Mouse (Mus musculus) gastrocnemius, adult 8-10 months (tissue): ENCODE data around the gene Agap1. TPM values are rescaled to one million over a fixed set of nuclear protein-coding genes. Genes with fewer than 3 reads are reported as not detected.

Experiments used
- DNase-seq, 2 experiments: peaks; one replicate each; pipeline ENCODE4 v3.0.0; 2022; ENCODE audit warnings: low spot score in 2 of 2
- total RNA-seq, 4 experiments: library from RNA; stranded (reverse); gene quantifications; 2 replicates each; pipeline ENCODE4 v1.2.4; 2022

Gene Agap1
- total RNA-seq, 4 experiments from 2014 or later, result 16.7 to 21.6 (median 20.1) TPM

DNA sequence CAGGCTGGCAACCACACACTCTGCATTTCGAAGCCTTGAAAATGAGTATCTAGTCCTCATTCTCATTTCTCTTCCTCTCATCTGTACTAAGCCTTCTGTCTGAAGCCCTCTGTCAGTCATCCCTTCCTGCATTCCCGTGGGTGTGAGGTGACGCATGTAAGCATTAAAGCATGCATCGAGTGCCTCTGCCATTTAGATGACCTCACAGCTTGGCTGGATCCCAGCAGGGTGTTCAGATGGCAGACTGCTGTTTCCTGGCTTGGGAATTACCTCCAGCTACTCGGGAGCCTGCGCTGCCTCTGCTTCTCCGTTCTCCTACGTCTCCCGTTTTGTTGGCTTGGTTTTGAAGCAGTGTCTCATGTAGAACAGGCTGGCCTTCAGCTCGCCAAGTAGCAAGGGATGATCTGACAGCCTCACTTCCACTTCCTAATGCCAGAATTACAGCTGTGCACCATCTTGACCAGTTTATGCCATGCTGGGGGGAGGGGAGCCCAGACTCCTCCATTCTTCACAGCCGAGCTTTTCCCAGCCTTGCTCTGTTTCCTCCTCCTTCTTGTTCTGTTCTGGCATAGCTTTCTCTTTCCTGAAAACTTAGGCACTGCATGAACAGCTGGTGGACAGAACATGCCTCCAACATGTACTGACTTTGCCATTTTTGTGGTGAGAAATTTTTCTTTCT, 202.2 kb downstream of the Agap1 start:
- DNase-seq, result no peak

- DNase-seq, result no peak
Measured at GRCm38 (mm10) chr1:89660804-89661203, 206.2 kb downstream of the Agap1 start.

GRCm38 (mm10) chr1:89666154-89666553, 211.5 kb downstream of the Agap1 start:
- DNase-seq, result no peak

DNA sequence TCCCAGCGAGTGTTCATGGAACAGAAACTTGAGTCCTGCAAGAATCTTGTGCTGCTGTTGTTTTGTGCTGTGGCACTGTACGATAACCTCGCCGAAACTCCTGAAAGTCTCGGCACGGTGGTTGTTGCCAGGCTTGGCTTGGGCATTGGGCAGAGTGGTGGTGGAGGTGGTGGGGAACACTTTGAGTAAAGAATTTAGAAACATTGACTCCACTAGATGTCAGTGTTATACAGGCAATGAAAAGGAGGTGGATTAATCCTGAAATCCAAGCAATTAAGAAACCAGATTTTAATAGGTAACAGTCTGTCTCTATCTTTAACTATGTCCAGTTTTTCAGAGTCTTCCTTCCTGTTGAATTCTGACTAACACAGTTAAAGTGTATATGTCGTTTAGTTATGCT, 212.8 kb downstream of the Agap1 start:
- DNase-seq, result no peak

DNA sequence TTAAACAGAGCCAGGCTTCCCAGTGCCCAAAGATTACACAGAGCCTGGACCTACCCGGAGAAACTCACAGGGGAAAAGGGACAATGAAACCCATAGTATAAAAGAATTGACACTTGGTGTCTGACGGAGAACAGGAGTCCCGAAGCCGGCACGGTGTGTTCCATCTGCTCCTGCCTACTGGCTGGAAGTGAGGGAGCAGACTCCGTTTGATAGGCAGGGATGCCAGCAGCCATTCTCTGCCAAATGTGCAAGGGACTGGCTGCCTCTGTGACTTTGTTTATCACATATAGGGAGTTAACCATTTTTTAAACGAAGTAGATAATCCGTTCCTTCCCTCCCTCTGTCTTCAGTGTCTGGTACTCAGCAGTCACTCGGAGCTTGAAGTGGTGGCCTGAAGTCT, 214.0 kb downstream of the Agap1 start:
- no peak for DNase-seq

DNA sequence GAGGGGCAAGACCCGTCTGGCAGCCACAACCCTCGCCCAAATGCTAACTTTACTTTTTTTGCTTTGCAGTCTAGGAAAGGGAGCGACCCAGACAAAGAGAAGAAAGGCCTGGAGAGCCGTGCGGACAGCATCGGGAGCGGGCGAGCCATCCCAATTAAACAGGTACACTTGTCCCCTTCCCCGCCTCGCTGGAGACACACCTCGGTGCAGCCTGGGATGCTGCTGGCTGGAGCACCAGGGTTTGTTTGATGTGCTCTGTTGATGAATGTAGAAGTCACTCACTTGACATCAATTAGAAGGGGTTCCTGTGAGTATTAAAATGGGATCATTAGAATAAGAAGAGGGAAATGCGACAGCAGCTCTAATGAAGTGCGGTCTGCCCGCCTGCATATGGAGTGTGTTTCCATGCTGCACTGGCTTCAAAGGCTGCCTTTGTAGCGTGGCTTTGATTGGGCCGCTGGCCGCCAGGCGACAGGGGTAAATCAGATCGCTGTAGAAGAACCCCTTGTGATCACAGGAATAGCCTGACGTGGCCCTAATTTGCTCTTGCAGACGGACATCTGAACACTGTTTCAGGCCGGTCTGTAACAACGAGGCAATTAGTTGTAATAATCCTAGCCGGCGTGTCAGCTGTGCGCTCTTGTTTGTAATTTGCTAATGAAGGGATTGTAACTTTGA, 216.6 kb downstream of the Agap1 start:
- no peak for DNase-seq

DNA sequence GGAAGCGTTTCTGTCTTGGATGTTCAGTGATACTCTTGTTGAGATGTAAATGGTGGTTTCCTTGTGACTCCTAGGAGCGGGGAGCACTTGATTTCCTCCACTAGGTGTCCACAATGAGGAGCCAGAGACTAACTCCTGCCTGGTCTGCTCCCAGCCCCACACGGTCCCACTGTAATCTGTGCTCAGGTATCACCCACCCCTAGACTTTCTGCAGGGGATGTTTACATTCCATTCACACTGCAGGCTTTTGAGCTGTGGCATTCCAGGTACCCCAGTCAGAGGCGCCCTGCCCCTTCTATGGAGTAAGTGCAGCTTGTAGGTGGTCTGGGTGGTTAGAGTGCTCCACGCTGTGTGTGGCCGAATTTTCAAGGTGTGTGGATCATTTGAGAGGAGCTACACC, 218.5 kb downstream of the Agap1 start:
- no peak for DNase-seq

- DNase-seq, result no peak
Measured at GRCm38 (mm10) chr1:89673686-89674085, 219.1 kb downstream of the Agap1 start.

DNA sequence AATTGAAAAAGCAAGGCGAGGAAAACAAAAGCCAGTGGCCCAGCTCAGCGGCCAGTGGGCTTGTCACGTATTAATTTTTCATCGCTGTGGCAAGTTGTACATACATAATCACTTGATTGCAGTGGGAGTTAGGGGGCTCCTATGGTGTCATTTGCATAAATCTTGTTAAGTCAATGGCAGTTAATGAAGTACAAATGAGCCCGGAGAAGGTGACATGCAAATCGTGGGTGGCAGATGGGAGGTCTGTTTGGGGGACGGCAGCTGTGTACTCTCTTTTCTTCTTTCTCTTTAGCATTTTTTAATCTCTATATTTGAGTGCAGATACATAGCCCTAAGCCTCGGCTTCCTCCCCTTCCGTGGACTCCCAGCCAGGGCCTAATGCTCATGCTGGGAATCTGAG, 220.1 kb downstream of the Agap1 start:
- DNase-seq, result no peak

DNA sequence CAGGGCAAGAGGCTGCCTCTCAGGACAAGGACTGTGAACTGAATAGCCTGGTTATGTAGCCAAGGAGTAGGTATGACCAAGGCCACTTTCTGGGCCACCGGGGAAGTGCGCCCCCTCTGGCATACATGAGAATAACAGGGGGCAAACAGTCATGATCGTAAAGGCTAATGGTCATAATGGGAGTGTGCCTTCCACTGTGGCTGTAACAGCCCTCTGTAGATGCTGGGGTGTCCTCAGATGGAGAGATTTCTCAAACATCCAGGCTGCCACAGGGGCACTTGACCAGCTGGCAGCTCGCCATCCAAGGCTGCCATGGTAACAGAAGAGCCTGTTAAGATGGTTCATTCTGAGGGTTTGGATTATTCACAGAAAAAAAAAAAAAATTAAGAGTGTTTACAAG, 221.8 kb downstream of the Agap1 start:
- DNase-seq, result no peak

DNA sequence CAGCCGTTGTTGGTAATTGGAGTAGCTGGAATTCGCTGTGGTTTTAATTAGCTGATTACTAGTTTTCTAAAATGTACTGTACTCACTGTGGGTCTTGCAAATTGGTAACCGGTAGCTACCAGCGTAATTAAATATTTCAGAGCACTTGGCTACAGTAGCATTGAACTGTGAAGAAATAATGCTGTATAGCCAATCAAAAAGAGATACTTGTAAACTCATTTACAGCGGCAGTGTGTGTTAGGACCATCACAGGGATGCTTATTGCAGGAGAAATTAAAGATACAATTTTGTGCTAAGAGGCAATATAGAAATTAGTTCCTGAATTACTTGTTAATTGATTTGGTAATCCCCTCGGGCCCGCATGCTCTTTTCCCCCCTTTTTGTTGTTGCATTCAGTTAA, 226.1 kb downstream of the Agap1 start:
- no peak for DNase-seq

DNA sequence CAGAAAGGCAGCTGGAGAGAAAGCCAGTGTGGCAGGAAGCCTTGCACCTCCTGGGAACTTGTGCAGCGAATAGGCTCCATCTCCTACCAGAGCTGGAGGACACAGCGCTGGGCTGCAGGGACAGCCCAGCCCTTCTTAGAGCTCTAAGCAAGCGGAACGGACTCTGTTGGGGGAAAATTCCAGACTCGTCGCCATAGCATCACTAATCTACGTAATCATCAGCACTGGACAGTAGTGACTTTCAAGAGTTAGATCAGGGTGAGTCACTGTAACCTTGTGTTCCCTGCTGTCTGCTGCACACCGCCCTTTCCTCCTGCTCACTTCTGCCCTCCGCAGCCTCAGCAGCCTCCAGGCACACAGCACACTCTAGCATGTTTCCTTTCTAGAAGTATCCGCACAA, 234.3 kb downstream of the Agap1 start:
- DNase-seq, result no peak

DNA sequence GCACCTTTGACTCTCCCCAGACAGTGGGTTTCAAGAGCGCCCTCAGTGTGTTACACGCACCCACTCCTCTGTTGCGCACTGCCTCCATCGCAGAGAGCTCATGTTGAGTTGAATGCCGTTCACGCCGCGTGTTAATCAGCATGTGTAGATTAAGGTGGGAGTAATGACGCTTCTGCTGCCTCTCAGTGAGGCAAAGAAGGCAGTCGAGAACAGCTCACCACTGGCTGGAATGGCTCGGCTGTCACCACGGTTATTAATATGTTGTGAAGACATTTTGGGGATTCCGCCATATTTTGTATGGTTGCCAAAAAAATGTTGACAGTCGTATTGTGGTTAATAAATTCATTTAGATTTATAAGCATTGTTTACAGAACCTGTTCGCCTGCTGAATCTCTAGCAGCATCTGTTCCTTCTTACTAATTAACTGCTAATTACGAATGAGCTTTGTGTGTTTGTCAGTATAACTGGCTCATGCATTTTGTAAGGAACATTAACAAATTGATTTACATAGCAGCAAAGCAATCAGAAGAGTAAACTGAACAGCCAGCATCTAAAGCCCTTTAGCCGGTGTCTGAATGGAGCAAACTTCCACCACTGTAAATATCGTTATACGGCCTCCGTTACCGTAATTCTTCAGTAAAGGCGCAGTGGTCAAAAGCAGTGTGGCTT, 235.1 kb downstream of the Agap1 start:
- DNase-seq, result no peak

DNA sequence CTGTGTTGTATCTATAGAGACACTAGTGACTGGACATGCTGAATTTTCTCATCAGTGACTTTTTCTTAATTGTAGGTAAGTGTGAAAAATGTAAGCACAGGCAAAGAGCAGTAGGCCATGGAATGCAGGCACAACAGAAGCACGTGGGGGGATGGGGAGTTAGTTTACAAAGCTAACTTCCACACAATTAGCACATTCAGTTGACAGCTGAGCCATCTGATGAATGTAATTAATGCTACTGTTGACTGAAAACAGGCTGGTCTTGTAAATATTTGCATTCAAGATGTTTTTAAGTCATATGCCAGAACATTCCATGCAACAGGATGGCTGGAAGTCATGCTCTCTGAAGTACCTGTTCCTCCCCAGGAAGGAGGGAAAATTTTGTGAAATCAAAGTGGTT, 236.5 kb downstream of the Agap1 start:
- no peak for DNase-seq

GRCm38 (mm10) chr1:89692420-89692819, 237.8 kb downstream of the Agap1 start:
- no peak for DNase-seq

GRCm38 (mm10) chr1:89694916-89695315, 240.3 kb downstream of the Agap1 start:
- no peak for DNase-seq

- DNase-seq, result no peak
Measured at GRCm38 (mm10) chr1:89697241-89697640, 242.6 kb downstream of the Agap1 start.

DNA sequence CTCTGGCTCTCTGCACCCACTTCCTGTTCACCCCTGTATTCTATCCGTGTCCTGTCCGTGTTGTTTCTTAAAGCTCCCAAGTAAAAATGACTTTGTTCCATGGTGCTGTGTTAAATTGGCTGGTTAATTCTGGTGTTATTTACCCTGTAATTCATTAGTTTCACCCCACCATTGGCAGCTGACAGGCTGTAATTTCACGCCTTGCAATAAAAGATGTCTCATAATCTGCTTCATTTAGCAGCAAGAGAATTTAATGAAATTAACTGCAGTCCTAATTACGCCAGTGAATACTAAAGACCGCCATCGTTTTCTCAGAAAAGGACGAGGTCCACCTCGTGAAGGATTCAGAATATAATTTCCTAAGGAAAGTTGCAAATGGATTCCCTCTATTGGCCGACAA, 245.6 kb downstream of the Agap1 start:
- DNase-seq, result no peak

DNA sequence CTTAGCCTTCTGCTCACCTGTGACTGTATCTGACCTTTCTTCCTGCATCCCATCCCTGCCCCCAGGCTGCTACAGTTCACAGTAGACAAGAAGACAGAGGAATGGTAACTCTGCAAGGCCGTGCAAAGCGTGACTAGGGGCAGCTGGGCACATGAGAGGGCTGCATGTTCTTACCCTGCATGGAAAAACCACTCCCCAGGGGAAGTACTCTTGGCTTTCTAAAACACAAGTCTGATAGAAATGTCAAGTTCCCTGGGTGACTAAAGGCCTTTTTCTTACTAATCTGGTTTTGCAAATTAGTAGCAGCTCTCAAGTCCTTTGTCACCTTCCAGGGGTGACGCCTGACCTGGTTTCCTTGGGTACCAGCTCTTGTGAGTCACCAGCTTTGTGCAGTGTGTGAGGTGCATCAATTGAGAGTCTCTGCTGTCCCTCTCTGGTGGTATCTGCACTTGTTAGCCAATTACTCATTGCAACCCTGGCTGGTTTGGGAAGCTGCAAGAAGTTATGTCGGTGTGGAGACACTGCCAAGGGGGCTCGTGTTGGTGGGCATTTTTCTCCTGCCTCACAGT, 246.6 kb downstream of the Agap1 start:
- no peak for DNase-seq

DNA sequence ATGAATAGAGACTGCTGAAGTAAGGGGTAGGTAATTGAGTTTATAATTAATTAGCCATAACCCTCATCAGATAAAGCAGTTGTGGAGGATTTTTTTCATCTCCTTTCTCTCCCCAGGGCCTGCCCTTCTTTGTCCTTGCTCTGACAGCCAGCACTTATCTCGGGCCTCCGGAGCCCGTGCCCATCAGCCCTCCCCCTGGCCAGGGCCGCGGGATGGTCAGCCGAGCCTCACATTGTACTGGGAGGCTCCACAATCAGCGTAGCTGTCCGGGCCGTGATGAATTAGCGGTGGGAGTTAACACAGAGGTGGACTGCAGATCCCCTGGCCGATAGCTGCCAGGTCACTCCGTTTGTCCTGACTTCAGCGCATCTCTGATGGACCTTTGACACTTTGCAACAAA, 248.7 kb downstream of the Agap1 start:
- no peak for DNase-seq

DNA sequence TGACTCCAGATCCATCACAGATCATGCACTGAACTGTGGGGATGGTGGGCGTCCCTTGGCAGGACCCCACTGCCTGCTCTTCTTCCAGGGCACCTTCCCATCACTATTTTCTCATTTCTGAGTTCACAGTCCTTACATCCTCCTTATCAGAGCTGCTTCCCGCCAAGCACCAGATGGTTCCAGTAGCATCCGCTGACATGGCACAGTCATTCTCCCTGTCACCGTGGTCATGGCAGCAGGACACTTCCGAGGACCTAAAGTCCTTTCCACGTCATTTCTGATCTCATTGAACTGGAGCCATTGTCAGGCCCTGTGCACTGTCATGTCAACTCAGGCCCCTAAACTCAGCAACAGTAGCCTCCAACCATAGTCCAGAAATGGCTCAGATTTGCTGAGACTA, 251.1 kb downstream of the Agap1 start:
- DNase-seq, result no peak

DNA sequence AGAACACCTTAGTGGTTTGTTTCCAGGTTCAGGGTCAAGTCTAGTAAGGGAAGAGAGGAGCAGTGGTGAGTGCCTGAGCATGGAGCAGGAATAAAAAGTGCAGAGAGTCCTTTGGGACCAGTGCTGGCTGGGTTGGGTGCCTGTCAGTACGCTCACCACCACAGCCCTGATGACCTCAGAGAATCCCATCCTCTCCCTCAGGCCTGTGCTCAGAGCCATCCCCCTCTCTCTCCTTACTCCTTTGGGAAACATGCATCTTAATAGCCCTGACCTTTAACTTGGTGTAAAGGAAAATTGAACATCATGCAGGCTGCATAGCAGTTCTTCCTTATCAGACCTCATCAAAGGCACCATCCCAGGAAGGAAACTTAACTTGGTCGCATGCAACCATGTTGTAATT, 252.3 kb downstream of the Agap1 start:
- DNase-seq, result no peak
